Mouse (Mus musculus) intestine, postnatal 0 days (tissue): ENCODE measurements around the gene Gbp2. TPM values are rescaled to one million over a fixed set of nuclear protein-coding genes. Genes with fewer than 3 reads are reported as not detected.
A peak's percentile ranks its signal among the peaks of the same experiment; 100 is the strongest.
"Not testable (repeated sequence)": the region's sequence is repeated elsewhere in the genome, so short reads cannot be mapped to it uniquely, and the experiment has no call there.

ENCODE experiments used
- ATAC-seq: fragments of 200-750 bp; cut with Nextera tagmentation; 2 replicates; pipeline ENCODE4 v1.8.0; 2017; ENCODE audit warnings: mild to moderate bottlenecking, moderate TSS enrichment, moderate library complexity
- H3K27ac ChIP-seq: fragments of 300-500 bp; sonication (generic); 2 replicates; pipeline ENCODE4 v1.5.1; 2014; ENCODE audit warnings: mild to moderate bottlenecking, low read depth, low read length, moderate library complexity
- H3K27me3 ChIP-seq: fragments of 300-500 bp; sonication (generic); replicated peaks from 2 replicates; pipeline ENCODE4 v1.6.1; 2014; ENCODE audit warnings: low read length, mixed read lengths; ENCODE audit not compliant: control insufficient read depth, insufficient read depth
- H3K36me3 ChIP-seq: fragments of 300-500 bp; sonication (generic); 2 replicates; pipeline ENCODE4 v1.6.1; 2014; ENCODE audit warnings: mild to moderate bottlenecking, moderate library complexity; ENCODE audit not compliant: control insufficient read depth, insufficient read depth
- H3K4me1 ChIP-seq: fragments of 300-500 bp; sonication (generic); replicated peaks from 2 replicates; pipeline ENCODE4 v1.6.1; 2014; ENCODE audit warnings: antibody characterized with exemption, low read length, mixed read lengths; ENCODE audit not compliant: control insufficient read depth, insufficient read depth
- H3K4me2 ChIP-seq: fragments of 300-500 bp; sonication (generic); replicated peaks from 2 replicates; pipeline ENCODE4 v1.6.1; 2014; ENCODE audit warnings: low read depth, mild to moderate bottlenecking, moderate library complexity
- H3K4me3 ChIP-seq: fragments of 300-500 bp; sonication (generic); 2 replicates; pipeline ENCODE4 v1.5.1; 2014; ENCODE audit warnings: low read depth, low read length
- H3K9ac ChIP-seq: fragments of 300-500 bp; sonication (generic); 2 replicates; pipeline ENCODE4 v1.6.1; 2014; ENCODE audit warnings: mild to moderate bottlenecking, low read depth, low read length
- H3K9me3 ChIP-seq: fragments of 300-500 bp; sonication (generic); 2 replicates; pipeline ENCODE4 v1.6.1; 2016; ENCODE audit warnings: mixed run types; ENCODE audit not compliant: control insufficient read depth
- CTCF ChIP-seq: sonication (generic); IDR thresholded peaks from 2 replicates; pipeline ENCODE4 v1.5.1; 2016; ENCODE audit warnings: low read depth, mild to moderate bottlenecking, control low read depth, antibody characterized with exemption, moderate library complexity
- WGBS: fragments of 180-500 bp; shearing (Covaris S2); extraction: QIAGEN DNeasy Blood & Tissue Kit; methylation state at CpG from one replicate; pipeline ENCODE4 v1.1.7; 2014; 5-methylcytosine and 5-hydroxymethylcytosine counted together
- polyA plus RNA-seq: library from polyadenylated mRNA; unstranded; fragments of >200 nt; fragmentation: Nextera tagmentation; extraction: Ambion mirVana; gene quantifications from 2 replicates; pipeline ENCODE4 v1.2.1, GENCODE M21; 2015

Gene Gbp2
- polyA plus RNA-seq, 1 experiment from 2014 or later, result 5.0 TPM

- Histone ChIP-seq H3K27ac (no peak overlapping the region), H3K9ac (peak overlapping the region; percentile 34; the same call in 1 of the 2 replicates), H3K4me2 (peak overlapping the region; percentile 63), H3K36me3 (no peaks in the 10 kb centered on the region), H3K4me3 (peak overlapping the region; percentile 34), H3K27me3 (peaks cover 17% of the 10 kb centered on the region; the same call in 1 of the 2 replicates), H3K4me1 (no peaks in the 10 kb centered on the region), H3K9me3 (no peaks in the 10 kb centered on the region)
- 42% methylated on average over 3 of the region's 3 CpGs for WGBS
- peak; percentile 69 for TF ChIP-seq CTCF
- ATAC-seq, result no peak
Measured at GRCm38 (mm10) chr3:142620956-142621562, 657 bp downstream of the Gbp2 start.

GRCm38 (mm10) chr3:142630385-142630784, 10.0 kb downstream of the Gbp2 start:
- Histone ChIP-seq H3K4me1 (no peaks in the 10 kb centered on the region), H3K4me2 (no peak overlapping the region), H3K4me3 (no peak overlapping the region), H3K9ac (no peak overlapping the region), H3K9me3 (no peaks in the 10 kb centered on the region), H3K27ac (no peak overlapping the region), H3K36me3 (no peaks in the 10 kb centered on the region; the same call in 1 of the 2 replicates), H3K27me3 (no peaks in the 10 kb centered on the region)
- TF ChIP-seq CTCF, result no peak
- peak; percentile 69 for ATAC-seq
- 31% methylated on average over 8 of the region's 8 CpGs for WGBS

- no peak overlapping the region for H3K4me2 ChIP-seq
Measured at GRCm38 (mm10) chr3:142640201-142640600, 19.8 kb downstream of the Gbp2 start.

GRCm38 (mm10) chr3:142645949-142646348, 25.5 kb downstream of the Gbp2 start:
- TF ChIP-seq CTCF, result peak; percentile 75
- H3K36me3 ChIP-seq, H3K4me2 ChIP-seq, H3K9me3 ChIP-seq, H3K4me1 ChIP-seq, H3K4me3 ChIP-seq, H3K27ac ChIP-seq, ATAC-seq, H3K27me3 ChIP-seq, H3K9ac ChIP-seq: not testable (repeated sequence)
- 4% methylated on average over 2 of the region's 2 CpGs for WGBS

More at GRCm38 (mm10) chr3:142640201-142640600, 19.8 kb downstream of the Gbp2 start:
- no peaks in the 10 kb centered on the region for H3K4me1 ChIP-seq
- H3K4me3 ChIP-seq, result no peak overlapping the region
- H3K9ac ChIP-seq, result no peak overlapping the region
- no peaks in the 10 kb centered on the region for H3K36me3 ChIP-seq
- peak; percentile 82 for TF ChIP-seq CTCF
- H3K27me3 ChIP-seq, result no peaks in the 10 kb centered on the region
- no peak overlapping the region for H3K27ac ChIP-seq
- 5% methylated on average over 9 of the region's 9 CpGs for WGBS
- H3K9me3 ChIP-seq, result no peaks in the 10 kb centered on the region
- no peak for ATAC-seq

- 22% methylated on average over 6 of the region's 7 CpGs for WGBS
- H3K4me1 ChIP-seq, result not testable (repeated sequence)
Measured at GRCm38 (mm10) chr3:142647836-142648235, 27.4 kb downstream of the Gbp2 start.

GRCm38 (mm10) chr3:142650205-142650604, 29.8 kb downstream of the Gbp2 start:
- H3K27ac ChIP-seq, result no peak overlapping the region
- H3K9ac ChIP-seq, result no peak overlapping the region
- 50% methylated on average over 2 of the region's 2 CpGs for WGBS
- TF ChIP-seq CTCF, result no peak
- H3K36me3 ChIP-seq, result no peaks in the 10 kb centered on the region
- no peak overlapping the region for H3K4me2 ChIP-seq
- no peak overlapping the region for H3K4me3 ChIP-seq
- no peak for ATAC-seq
- H3K4me1 ChIP-seq, result no peaks in the 10 kb centered on the region
- no peaks in the 10 kb centered on the region for H3K9me3 ChIP-seq
- H3K27me3 ChIP-seq, result 0 out of 2 replicates have a peak, but pooled peaks cover 3% of the 10 kb centered on the region

More at GRCm38 (mm10) chr3:142647836-142648235, 27.4 kb downstream of the Gbp2 start:
- not testable (repeated sequence) for H3K4me2 ChIP-seq, H3K9ac ChIP-seq, H3K27me3 ChIP-seq, H3K27ac ChIP-seq, H3K4me3 ChIP-seq, H3K36me3 ChIP-seq, ATAC-seq, H3K9me3 ChIP-seq

- Histone ChIP-seq H3K27me3 (no peaks in the 10 kb centered on the region), H3K36me3 (no peaks in the 10 kb centered on the region), H3K9ac (no peak overlapping the region), H3K4me1 (no peaks in the 10 kb centered on the region), H3K4me3 (no peak overlapping the region), H3K4me2 (no peak overlapping the region), H3K9me3 (no peaks in the 10 kb centered on the region), H3K27ac (no peak overlapping the region)
- no peak for ATAC-seq
- WGBS, result 93% methylated on average over 8 of the region's 8 CpGs
- no peak for TF ChIP-seq CTCF
Measured at GRCm38 (mm10) chr3:142664723-142665122, 44.3 kb downstream of the Gbp2 start.
